Mouse (Mus musculus): Measurements from ENCODE around the gene Foxl1.

DNA sequence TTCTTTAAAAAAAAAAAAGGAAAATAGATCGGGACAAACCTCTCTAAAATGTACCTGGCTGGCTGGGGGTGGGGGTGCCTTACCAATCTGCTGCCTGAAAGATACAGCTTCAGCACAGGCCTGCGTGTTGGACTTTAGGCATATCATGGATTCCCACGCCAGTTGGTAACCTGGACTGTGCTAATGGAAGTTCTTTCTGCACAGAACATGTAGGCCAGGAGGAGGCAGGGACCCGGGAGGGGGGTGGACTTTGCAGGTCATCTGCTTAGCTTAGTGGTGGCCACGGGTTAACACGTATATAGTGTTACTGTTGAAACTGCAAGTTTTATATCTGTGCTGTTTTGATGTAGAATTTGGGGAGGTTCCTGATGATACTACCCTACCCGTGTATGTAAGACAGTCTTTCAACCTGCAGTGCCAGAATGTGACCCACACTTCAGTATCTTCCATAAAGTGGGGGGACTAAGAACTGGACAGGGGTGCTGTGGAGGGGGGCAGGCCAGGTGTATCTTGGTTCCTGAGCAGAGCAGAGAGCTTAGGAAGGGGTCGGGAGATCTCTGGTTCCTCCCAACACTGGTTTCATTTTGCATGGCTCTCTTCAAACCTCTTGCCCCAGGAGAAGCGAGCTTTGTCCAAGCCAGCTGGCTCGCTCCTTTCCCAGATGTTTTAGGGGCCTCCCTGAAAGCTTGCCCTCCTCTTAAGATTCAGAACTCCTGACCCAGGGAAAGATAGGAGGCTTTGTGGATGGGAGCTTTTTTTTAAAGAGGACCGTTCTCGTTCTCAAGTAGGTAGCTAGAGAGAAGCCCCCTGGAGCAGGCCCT, 7.9 kb upstream of the Foxl1 start:
- TF ChIP-seq CTCF (IDR thresholded peaks at IDR 0.05; ENCODE audit: borderline replicate concordance, insufficient read depth, low read depth, low read length) (no peak), POLR2A (IDR thresholded peaks at IDR 0.05; ENCODE audit: borderline replicate concordance, insufficient read depth, low read length) (no peak)

Data from cerebellum, adult 2 months (tissue).